Mouse (Mus musculus): Measurements from ENCODE around the gene Bcl11a. TPM values are rescaled to one million over a fixed set of nuclear protein-coding genes. Genes with fewer than 3 reads are reported as not detected.

Bcl11a gene
- polyA plus RNA-seq, 1 experiment: not detected

DNA sequence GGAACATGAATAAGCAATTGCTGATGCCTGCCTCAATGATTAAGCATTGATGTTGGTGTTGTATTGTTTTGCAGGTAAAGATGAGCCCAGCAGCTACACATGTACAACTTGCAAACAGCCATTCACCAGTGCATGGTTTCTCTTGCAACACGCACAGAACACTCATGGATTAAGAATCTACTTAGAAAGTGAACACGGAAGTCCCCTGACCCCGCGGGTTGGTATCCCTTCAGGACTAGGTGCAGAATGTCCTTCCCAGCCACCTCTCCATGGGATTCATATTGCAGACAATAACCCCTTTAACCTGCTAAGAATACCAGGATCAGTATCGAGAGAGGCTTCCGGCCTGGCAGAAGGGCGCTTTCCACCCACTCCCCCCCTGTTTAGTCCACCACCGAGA, 85.2 kb downstream of the Bcl11a start:
- no peak for TF ChIP-seq POLR2A (IDR thresholded peaks at IDR 0.05; ENCODE audit: insufficient read length, low read depth)
- TF ChIP-seq E2F4 (IDR thresholded peaks at IDR 0.05; ENCODE audit: insufficient read depth): no peak
- TF ChIP-seq MYOG (IDR thresholded peaks at IDR 0.05; ENCODE audit: control insufficient read depth in 1 of 3, insufficient read depth in 1 of 3, insufficient read length in 2 of 3, low read depth in 2 of 3): no peak
- TF ChIP-seq USF1 (IDR thresholded peaks at IDR 0.05; ENCODE audit: low read depth): no peak
- no peak for TF ChIP-seq MYOD1 (IDR thresholded peaks at IDR 0.05; ENCODE audit: control insufficient read depth in 1 of 3, insufficient read length in 2 of 3, low read depth in 2 of 3)
- TF ChIP-seq MAX (IDR thresholded peaks at IDR 0.05; ENCODE audit: low read depth): no peak
- TF ChIP-seq TCF12 (IDR thresholded peaks at IDR 0.05; ENCODE audit: insufficient read depth, poor library complexity, severe bottlenecking): no peak
- TF ChIP-seq REST (IDR thresholded peaks at IDR 0.05; ENCODE audit: insufficient read depth, insufficient read length): no peak
- TF ChIP-seq SRF (IDR thresholded peaks at IDR 0.05; ENCODE audit: control insufficient read depth, insufficient read length, low read depth): no peak
- TF ChIP-seq POLR2AphosphoS2 (IDR thresholded peaks at IDR 0.05; ENCODE audit: insufficient read length, low read depth): no peak
- TF ChIP-seq TCF3 (IDR thresholded peaks at IDR 0.05; ENCODE audit: insufficient read length, low read depth): no peak
- Histone ChIP-seq H3K79me2 (ENCODE audit: control insufficient read depth, insufficient read depth) (no peaks in the 10 kb centered on the region), H3K36me3 (ENCODE audit: control insufficient read depth, insufficient read depth) (no peaks in the 10 kb centered on the region), H3ac (ENCODE audit: control insufficient read depth, insufficient read length) (no peak overlapping the region), H3K4me2 (ENCODE audit: low read depth) (no peak overlapping the region), H3K4me3 (no peak overlapping the region), H3K27me3 (ENCODE audit: control insufficient read depth, insufficient read depth, insufficient read length) (no peaks in the 10 kb centered on the region)

DNA sequence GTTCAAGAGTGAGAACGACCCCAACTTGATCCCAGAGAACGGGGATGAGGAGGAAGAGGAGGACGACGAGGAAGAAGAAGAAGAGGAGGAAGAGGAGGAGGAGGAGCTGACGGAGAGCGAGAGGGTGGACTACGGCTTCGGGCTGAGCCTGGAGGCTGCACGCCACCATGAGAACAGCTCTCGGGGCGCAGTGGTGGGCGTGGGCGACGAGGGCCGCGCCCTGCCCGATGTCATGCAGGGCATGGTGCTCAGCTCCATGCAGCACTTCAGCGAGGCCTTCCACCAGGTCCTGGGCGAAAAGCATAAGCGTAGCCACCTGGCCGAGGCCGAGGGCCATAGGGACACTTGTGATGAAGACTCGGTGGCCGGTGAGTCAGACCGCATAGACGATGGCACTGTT, 86.2 kb downstream of the Bcl11a start:
- Histone ChIP-seq H3K4me3 (no peak overlapping the region), H3ac (ENCODE audit: control insufficient read depth, insufficient read length) (no peak overlapping the region), H3K27me3 (ENCODE audit: control insufficient read depth, insufficient read depth, insufficient read length) (no peaks in the 10 kb centered on the region), H3K36me3 (ENCODE audit: control insufficient read depth, insufficient read depth) (no peaks in the 10 kb centered on the region), H3K79me2 (ENCODE audit: control insufficient read depth, insufficient read depth) (no peaks in the 10 kb centered on the region), H3K4me2 (ENCODE audit: low read depth) (no peak overlapping the region)
- no peak for TF ChIP-seq MYOD1 (IDR thresholded peaks at IDR 0.05; ENCODE audit: control insufficient read depth in 1 of 3, insufficient read length in 2 of 3, low read depth in 2 of 3)
- no peak for TF ChIP-seq MAX (IDR thresholded peaks at IDR 0.05; ENCODE audit: low read depth)
- TF ChIP-seq MYOG (IDR thresholded peaks at IDR 0.05; ENCODE audit: control insufficient read depth in 1 of 3, insufficient read depth in 1 of 3, insufficient read length in 2 of 3, low read depth in 2 of 3): peak in 1 of 3 experiments; percentile 7

DNA sequence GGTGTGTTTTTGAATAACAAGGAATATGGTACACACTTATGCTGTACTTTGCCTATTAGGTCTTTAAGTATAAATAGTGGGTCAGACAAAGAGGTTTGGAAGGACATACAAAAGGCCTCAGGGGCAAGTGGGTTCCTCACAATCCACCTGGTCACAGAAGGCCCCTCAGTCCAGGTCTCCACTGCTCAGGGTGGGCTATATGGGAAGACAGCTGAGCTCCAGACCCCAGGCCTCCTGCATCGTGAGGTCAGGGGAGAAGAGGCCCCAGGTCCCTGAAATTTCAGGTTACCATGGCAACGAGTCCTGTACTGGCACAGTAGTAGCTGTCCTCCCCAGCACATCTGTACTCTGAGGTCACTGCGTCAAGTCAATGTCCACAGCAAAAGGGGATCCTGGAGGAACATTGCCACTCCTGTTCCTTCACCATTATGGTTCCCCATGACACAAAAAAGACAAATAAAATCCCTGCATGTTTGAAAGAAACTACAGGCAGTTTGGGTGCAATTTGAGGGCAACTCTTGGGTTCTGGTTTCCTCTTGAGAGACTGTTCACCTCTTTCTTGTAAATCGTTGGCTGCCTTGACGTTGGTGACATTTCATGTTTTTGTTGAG, 93.9 kb downstream of the Bcl11a start:
- H3ac ChIP-seq (ENCODE audit: control insufficient read depth, insufficient read length): no peak overlapping the region
- TF ChIP-seq E2F4 (IDR thresholded peaks at IDR 0.05; ENCODE audit: insufficient read depth) (no peak), REST (IDR thresholded peaks at IDR 0.05; ENCODE audit: insufficient read depth, insufficient read length) (no peak), USF1 (IDR thresholded peaks at IDR 0.05; ENCODE audit: low read depth) (no peak), SRF (IDR thresholded peaks at IDR 0.05; ENCODE audit: control insufficient read depth, insufficient read length, low read depth) (no peak), MYOD1 (IDR thresholded peaks at IDR 0.05; ENCODE audit: control insufficient read depth in 1 of 3, insufficient read length in 2 of 3, low read depth in 2 of 3) (no peak), POLR2AphosphoS2 (IDR thresholded peaks at IDR 0.05; ENCODE audit: insufficient read length, low read depth) (no peak), TCF12 (IDR thresholded peaks at IDR 0.05; ENCODE audit: insufficient read depth, poor library complexity, severe bottlenecking) (no peak), POLR2A (IDR thresholded peaks at IDR 0.05; ENCODE audit: insufficient read length, low read depth) (no peak), MAX (IDR thresholded peaks at IDR 0.05; ENCODE audit: low read depth) (no peak), MYOG (IDR thresholded peaks at IDR 0.05; ENCODE audit: control insufficient read depth in 1 of 3, insufficient read depth in 1 of 3, insufficient read length in 2 of 3, low read depth in 2 of 3) (no peak), TCF3 (IDR thresholded peaks at IDR 0.05; ENCODE audit: insufficient read length, low read depth) (no peak), CEBPB (IDR thresholded peaks at IDR 0.05; ENCODE audit: insufficient read depth, poor library complexity, severe bottlenecking) (no peak)
- no peak overlapping the region for H3K4me3 ChIP-seq
- H3K27me3 ChIP-seq (ENCODE audit: control insufficient read depth, insufficient read depth, insufficient read length): no peaks in the 10 kb centered on the region
- H3K79me2 ChIP-seq (ENCODE audit: control insufficient read depth, insufficient read depth): no peaks in the 10 kb centered on the region
- H3K36me3 ChIP-seq (ENCODE audit: control insufficient read depth, insufficient read depth): no peaks in the 10 kb centered on the region
- no peak overlapping the region for H3K4me2 ChIP-seq (ENCODE audit: low read depth)

DNA sequence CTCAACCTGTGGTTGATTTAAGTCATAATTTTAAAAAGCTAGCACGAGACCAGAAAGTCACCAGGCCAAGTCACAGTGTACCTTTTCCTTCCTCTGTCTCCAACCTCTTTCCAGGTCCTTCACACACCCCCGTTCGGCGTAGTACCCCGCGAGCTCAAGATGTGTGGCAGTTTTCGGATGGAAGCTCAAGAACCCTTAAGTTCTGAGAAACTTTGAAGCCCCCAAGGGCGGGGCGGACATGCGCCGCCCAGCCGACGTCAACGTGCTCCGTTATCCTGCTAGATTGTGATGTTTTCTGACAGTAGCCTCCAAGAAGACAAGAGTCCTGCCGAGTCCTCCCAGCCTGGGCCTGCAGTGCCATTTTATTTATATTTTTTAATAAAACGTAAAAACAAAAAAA, 94.7 kb downstream of the Bcl11a start:
- Histone ChIP-seq H3K4me3 (no peak overlapping the region), H3K36me3 (ENCODE audit: control insufficient read depth, insufficient read depth) (no peaks in the 10 kb centered on the region), H3ac (ENCODE audit: control insufficient read depth, insufficient read length) (no peak overlapping the region), H3K27me3 (ENCODE audit: control insufficient read depth, insufficient read depth, insufficient read length) (no peaks in the 10 kb centered on the region), H3K79me2 (ENCODE audit: control insufficient read depth, insufficient read depth) (no peaks in the 10 kb centered on the region), H3K4me2 (ENCODE audit: low read depth) (no peak overlapping the region)
- TF ChIP-seq MYOG (IDR thresholded peaks at IDR 0.05; ENCODE audit: control insufficient read depth in 1 of 3, insufficient read depth in 1 of 3, insufficient read length in 2 of 3, low read depth in 2 of 3): no peak

DNA sequence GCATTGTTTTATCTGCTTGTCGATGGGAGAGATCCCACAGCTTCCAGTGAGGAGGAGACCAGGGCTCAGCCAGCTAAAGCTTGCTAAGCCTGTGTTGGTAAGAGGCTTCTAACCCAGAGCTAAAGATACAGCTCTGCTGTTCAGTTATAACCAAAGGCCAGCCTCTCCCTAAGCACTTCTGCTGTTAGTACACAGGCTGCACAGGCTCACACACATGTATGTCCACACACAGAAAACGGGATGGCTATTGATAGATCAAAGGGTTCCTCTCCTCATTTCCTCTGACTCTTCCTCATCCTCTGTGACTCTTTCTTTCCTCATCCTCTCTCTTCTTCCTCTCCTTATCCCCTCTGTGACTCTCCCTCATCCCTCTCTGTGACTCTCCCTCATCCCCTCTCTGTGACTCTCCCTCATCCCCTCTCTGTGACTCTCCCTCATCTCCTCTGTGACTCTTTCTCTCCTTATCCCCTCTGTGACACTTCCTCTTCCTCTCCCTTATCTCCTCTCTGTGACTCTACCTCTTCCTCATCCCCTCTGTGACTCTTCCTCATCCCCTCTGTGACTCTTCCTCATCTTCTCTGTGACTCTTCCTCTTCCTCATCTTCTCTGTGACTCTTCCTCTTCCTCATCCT, 96.4 kb downstream of the Bcl11a start:
- H3K4me3 ChIP-seq: no peak overlapping the region
- no peak overlapping the region for H3K4me2 ChIP-seq (ENCODE audit: low read depth)
- H3K27me3 ChIP-seq (ENCODE audit: control insufficient read depth, insufficient read depth, insufficient read length): no peaks in the 10 kb centered on the region
- H3K36me3 ChIP-seq (ENCODE audit: control insufficient read depth, insufficient read depth): no peaks in the 10 kb centered on the region
- TF ChIP-seq SRF (IDR thresholded peaks at IDR 0.05; ENCODE audit: control insufficient read depth, insufficient read length, low read depth) (no peak), CEBPB (IDR thresholded peaks at IDR 0.05; ENCODE audit: insufficient read depth, poor library complexity, severe bottlenecking) (no peak), MYOG (IDR thresholded peaks at IDR 0.05; ENCODE audit: control insufficient read depth in 1 of 3, insufficient read depth in 1 of 3, insufficient read length in 2 of 3, low read depth in 2 of 3) (no peak), POLR2AphosphoS2 (IDR thresholded peaks at IDR 0.05; ENCODE audit: insufficient read length, low read depth) (no peak), E2F4 (IDR thresholded peaks at IDR 0.05; ENCODE audit: insufficient read depth) (no peak), POLR2A (IDR thresholded peaks at IDR 0.05; ENCODE audit: insufficient read length, low read depth) (no peak), REST (IDR thresholded peaks at IDR 0.05; ENCODE audit: insufficient read depth, insufficient read length) (no peak), TCF3 (IDR thresholded peaks at IDR 0.05; ENCODE audit: insufficient read length, low read depth) (no peak), MAX (IDR thresholded peaks at IDR 0.05; ENCODE audit: low read depth) (no peak), TCF12 (IDR thresholded peaks at IDR 0.05; ENCODE audit: insufficient read depth, poor library complexity, severe bottlenecking) (no peak), MYOD1 (IDR thresholded peaks at IDR 0.05; ENCODE audit: control insufficient read depth in 1 of 3, insufficient read length in 2 of 3, low read depth in 2 of 3) (no peak), USF1 (IDR thresholded peaks at IDR 0.05; ENCODE audit: low read depth) (no peak)
- no peak overlapping the region for H3ac ChIP-seq (ENCODE audit: control insufficient read depth, insufficient read length)
- no peaks in the 10 kb centered on the region for H3K79me2 ChIP-seq (ENCODE audit: control insufficient read depth, insufficient read depth)
